Mouse (Mus musculus) thymus, postnatal 0 days (tissue): Measurements from ENCODE around the gene C1ql1. TPM values are rescaled to one million over a fixed set of nuclear protein-coding genes. Genes with fewer than 3 reads are reported as not detected.
A peak's percentile ranks its signal among the peaks of the same experiment; 100 is the strongest.
"Not testable (repeated sequence)": the region's sequence is repeated elsewhere in the genome, so short reads cannot be mapped to it uniquely, and the experiment has no call there.

Experiments used
- DNase-seq: peaks from one replicate; pipeline ENCODE4 v3.0.0-alpha.2; 2015; ENCODE audit warnings: low spot score
- polyA plus RNA-seq: library from polyadenylated mRNA; unstranded; fragments of >200 nt; fragmentation: Nextera tagmentation; extraction: Ambion mirVana; gene quantifications from 2 replicates; pipeline ENCODE4 v1.2.1, GENCODE M21; 2015

Gene C1ql1
- 0.12 TPM in 1 of 2 replicates, not detected in the other for polyA plus RNA-seq

- DNase-seq, result peak; percentile 79
Measured at GRCm38 (mm10) chr11:102946265-102946991, at the start of gene C1ql1. Gene C1ql1, minus strand, starts transcription at chr11:102946688.

- no peak for DNase-seq
Measured at GRCm38 (mm10) chr11:102994952-102995351, 48.5 kb upstream of the C1ql1 start.

GRCm38 (mm10) chr11:102993420-102994029 is 47.0 kb upstream of the C1ql1 start:
- DNase-seq, result no peak

GRCm38 (mm10) chr11:102992940-102993339 is 46.5 kb upstream of the C1ql1 start:
- DNase-seq, result peak; percentile 74

- DNase-seq, result no peak
Measured at GRCm38 (mm10) chr11:102991681-102992080, 45.2 kb upstream of the C1ql1 start.

GRCm38 (mm10) chr11:102990152-102990663 is 43.7 kb upstream of the C1ql1 start:
- peak; percentile 42 for DNase-seq

- no peak for DNase-seq
Measured at GRCm38 (mm10) chr11:102989641-102990151, 43.2 kb upstream of the C1ql1 start.

- DNase-seq, result no peak
Measured at GRCm38 (mm10) chr11:102985160-102985559, 38.7 kb upstream of the C1ql1 start.

- no peak for DNase-seq
Measured at GRCm38 (mm10) chr11:102984615-102985014, 38.1 kb upstream of the C1ql1 start.

- no peak for DNase-seq
Measured at GRCm38 (mm10) chr11:102984086-102984485, 37.6 kb upstream of the C1ql1 start.

- DNase-seq, result peak; percentile 63
Measured at GRCm38 (mm10) chr11:102981151-102981890, 34.8 kb upstream of the C1ql1 start.

- DNase-seq, result no peak
Measured at GRCm38 (mm10) chr11:102978052-102978666, 31.7 kb upstream of the C1ql1 start.

- DNase-seq, result not testable (repeated sequence)
Measured at GRCm38 (mm10) chr11:102975966-102976365, 29.5 kb upstream of the C1ql1 start.

- no peak for DNase-seq
Measured at GRCm38 (mm10) chr11:102972326-102972725, 25.8 kb upstream of the C1ql1 start.

- no peak for DNase-seq
Measured at GRCm38 (mm10) chr11:102971604-102972003, 25.1 kb upstream of the C1ql1 start.

- DNase-seq, result no peak
Measured at GRCm38 (mm10) chr11:102964547-102965091, 18.1 kb upstream of the C1ql1 start.

- DNase-seq, result no peak
Measured at GRCm38 (mm10) chr11:102963855-102964546, 17.5 kb upstream of the C1ql1 start.

GRCm38 (mm10) chr11:102963246-102963854 is 16.9 kb upstream of the C1ql1 start:
- no peak for DNase-seq

- no peak for DNase-seq
Measured at GRCm38 (mm10) chr11:102962861-102963245, 16.4 kb upstream of the C1ql1 start.

- DNase-seq, result no peak
Measured at GRCm38 (mm10) chr11:102961082-102961481, 14.6 kb upstream of the C1ql1 start.
